Mouse (Mus musculus): ENCODE results near the gene Ppp2r3c.
A peak's percentile ranks its signal among the peaks of the same experiment; 100 is the strongest.
"Not testable (repeated sequence)": the region's sequence is repeated elsewhere in the genome, so short reads cannot be mapped to it uniquely, and the experiment has no call there.

Gene Ppp2r3c

GRCm38 (mm10) chr12:55302485-55303441, at the start of gene Ppp2r3c:
Ppp2r3c (minus strand) TSS chr12:55302998.
- peak; percentile 90 for DNase-seq (ENCODE audit: low spot score)

GRCm38 (mm10) chr12:55344583-55344982, 41.8 kb upstream of the Ppp2r3c start:
- no peak for DNase-seq (ENCODE audit: low spot score)

- DNase-seq (ENCODE audit: low spot score) = no peak
These were observed 41.2 kb upstream of the Ppp2r3c start for GRCm38 (mm10) chr12:55343998-55344397.

- DNase-seq (ENCODE audit: low spot score) = not testable (repeated sequence)
These were observed 40.2 kb upstream of the Ppp2r3c start for GRCm38 (mm10) chr12:55343045-55343444.

- DNase-seq (ENCODE audit: low spot score) = not testable (repeated sequence)
These were observed 35.7 kb upstream of the Ppp2r3c start for GRCm38 (mm10) chr12:55338490-55338889.

GRCm38 (mm10) chr12:55333662-55334061, 30.9 kb upstream of the Ppp2r3c start:
- DNase-seq (ENCODE audit: low spot score) = no peak

- no peak for DNase-seq (ENCODE audit: low spot score)
These were observed 26.6 kb upstream of the Ppp2r3c start for GRCm38 (mm10) chr12:55329351-55329750.

GRCm38 (mm10) chr12:55328784-55329183, 26.0 kb upstream of the Ppp2r3c start:
- no peak for DNase-seq (ENCODE audit: low spot score)

- no peak for DNase-seq (ENCODE audit: low spot score)
These were observed 22.9 kb upstream of the Ppp2r3c start for GRCm38 (mm10) chr12:55325702-55326101.

GRCm38 (mm10) chr12:55321642-55322291, 19.0 kb upstream of the Ppp2r3c start:
- no peak for DNase-seq (ENCODE audit: low spot score)

GRCm38 (mm10) chr12:55315192-55315591, 12.4 kb upstream of the Ppp2r3c start:
- peak; percentile 91 for DNase-seq (ENCODE audit: low spot score)

GRCm38 (mm10) chr12:55313901-55314300, 11.1 kb upstream of the Ppp2r3c start:
- no peak for DNase-seq (ENCODE audit: low spot score)

- no peak for DNase-seq (ENCODE audit: low spot score)
These were observed 9.0 kb upstream of the Ppp2r3c start for GRCm38 (mm10) chr12:55311841-55312240.

GRCm38 (mm10) chr12:55309501-55309900, 6.7 kb upstream of the Ppp2r3c start:
- DNase-seq (ENCODE audit: low spot score) = no peak

- DNase-seq (ENCODE audit: low spot score) = no peak
These were observed 5.9 kb upstream of the Ppp2r3c start for GRCm38 (mm10) chr12:55308731-55309130.

GRCm38 (mm10) chr12:55307566-55307965, 4.8 kb upstream of the Ppp2r3c start:
- no peak for DNase-seq (ENCODE audit: low spot score)

GRCm38 (mm10) chr12:55306371-55306770, 3.6 kb upstream of the Ppp2r3c start:
- DNase-seq (ENCODE audit: low spot score) = no peak

- no peak for DNase-seq (ENCODE audit: low spot score)
These were observed 1.1 kb downstream of the Ppp2r3c start for GRCm38 (mm10) chr12:55301472-55302300.

GRCm38 (mm10) chr12:55300820-55301351, 1.9 kb downstream of the Ppp2r3c start:
- DNase-seq (ENCODE audit: low spot score) = no peak

GRCm38 (mm10) chr12:55299336-55299735, 3.5 kb downstream of the Ppp2r3c start, which contains the start of gene 1110008L16Rik:
1110008L16Rik (plus strand) TSS chr12:55299577.
- no peak for DNase-seq (ENCODE audit: low spot score)

GRCm38 (mm10) chr12:55298112-55298511, 4.7 kb downstream of the Ppp2r3c start:
- DNase-seq (ENCODE audit: low spot score) = no peak

GRCm38 (mm10) chr12:55277583-55277982, 25.2 kb downstream of the Ppp2r3c start:
- not testable (repeated sequence) for DNase-seq (ENCODE audit: low spot score)
